Mouse (Mus musculus): Measurements from ENCODE around the gene Spcs2.

GRCm38 (mm10) chr7:99826096-99826495 is 37.2 kb downstream of the Spcs2 start:
- TF ChIP-seq POLR2A (IDR thresholded peaks at IDR 0.05; ENCODE audit: insufficient read depth, low read length) (no peak), EP300 (IDR thresholded peaks at IDR 0.05; ENCODE audit: insufficient read depth, low read depth, low read length) (no peak), CTCF (IDR thresholded peaks at IDR 0.05; ENCODE audit: low read depth, low read length) (no peak)
